Mouse (Mus musculus) embryonic facial prominence, embryonic 12.5 days (tissue): ENCODE measurements around the gene Ube2d3. TPM values are rescaled to one million over a fixed set of nuclear protein-coding genes. Genes with fewer than 3 reads are reported as not detected.

ENCODE experiments used
- ATAC-seq: fragments of 200-750 bp; cut with Nextera tagmentation; 2 replicates; pipeline ENCODE4 v1.8.0; 2017; ENCODE audit not compliant: insufficient number of reproducible peaks, insufficient read depth, low FRiP score, low TSS enrichment
- H3K27ac ChIP-seq: fragments of 300-500 bp; sonication (generic); 2 replicates; pipeline ENCODE4 v1.5.1; 2016; ENCODE audit warnings: mild to moderate bottlenecking
- H3K27me3 ChIP-seq: fragments of 300-500 bp; sonication (generic); 2 replicates; pipeline ENCODE4 v1.6.1; 2016; ENCODE audit warnings: mild to moderate bottlenecking, moderate library complexity
- H3K36me3 ChIP-seq: fragments of 300-500 bp; sonication (generic); 2 replicates; pipeline ENCODE4 v1.6.1; 2016; ENCODE audit warnings: mild to moderate bottlenecking
- H3K4me1 ChIP-seq: fragments of 300-500 bp; sonication (generic); 2 replicates; pipeline ENCODE4 v1.6.1; 2016
- H3K4me2 ChIP-seq: fragments of 300-500 bp; sonication (generic); replicated peaks from 2 replicates; pipeline ENCODE4 v1.6.1; 2016; ENCODE audit warnings: mild to moderate bottlenecking, moderate library complexity
- H3K4me3 ChIP-seq: fragments of 300-500 bp; sonication (generic); 2 replicates; pipeline ENCODE4 v1.5.1; 2016; ENCODE audit warnings: mild to moderate bottlenecking
- H3K9ac ChIP-seq: fragments of 300-500 bp; sonication (generic); 2 replicates; pipeline ENCODE4 v1.6.1; 2016; ENCODE audit warnings: mild to moderate bottlenecking, moderate library complexity
- H3K9me3 ChIP-seq: fragments of 300-500 bp; sonication (generic); 2 replicates; pipeline ENCODE4 v1.6.1; 2016; ENCODE audit warnings: mild to moderate bottlenecking, moderate library complexity
- WGBS: fragments of 180-500 bp; shearing (Covaris S2); methylation state at CpG from one replicate; pipeline ENCODE4 v1.1.7; 2016; 5-methylcytosine and 5-hydroxymethylcytosine counted together
- polyA plus RNA-seq: library from polyadenylated mRNA; unstranded; fragments of >200 nt; fragmentation: Nextera tagmentation; extraction: Ambion mirVana; gene quantifications from 2 replicates; pipeline ENCODE4 v1.2.1, GENCODE M21; 2016

Ube2d3 gene
- polyA plus RNA-seq, 1 experiment from 2014 or later, result 505 TPM

DNA sequence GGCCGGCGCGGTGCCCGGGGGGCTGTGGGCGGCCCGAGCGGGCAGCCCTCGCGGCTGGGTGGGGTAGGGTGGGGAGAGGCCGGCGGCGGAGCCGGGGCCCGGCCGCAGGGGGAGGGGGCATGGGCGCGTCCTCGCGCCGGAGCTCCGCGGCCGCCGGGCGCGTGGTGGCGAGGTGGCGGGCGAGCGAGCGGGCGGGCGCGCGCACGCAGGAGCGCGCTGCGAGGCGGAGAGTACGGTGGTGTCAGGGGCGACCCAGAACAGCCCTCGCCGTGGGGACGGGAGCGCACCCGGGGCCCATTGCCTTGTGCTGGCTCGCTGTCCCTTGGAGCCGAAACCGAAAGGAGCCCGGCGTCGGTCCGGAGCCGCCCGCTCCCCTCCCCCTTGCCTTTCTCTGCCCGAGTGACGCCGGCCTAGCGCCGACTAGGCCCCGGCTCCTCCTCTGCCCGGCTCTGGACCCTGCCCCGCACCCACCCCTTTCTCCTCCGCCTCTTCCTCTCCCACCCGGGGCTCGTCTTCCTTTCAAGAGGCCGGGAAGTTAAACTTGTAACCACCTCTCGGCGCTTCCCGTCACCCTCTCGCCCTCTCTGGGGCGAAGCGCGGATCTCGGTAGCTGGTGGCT, 1.1 kb downstream of the Ube2d3 start:
- Histone ChIP-seq H3K4me3 (peak overlapping the region; percentile 97), H3K27me3 (no peaks in the 10 kb centered on the region), H3K4me1 (peaks cover 14% of the 10 kb centered on the region; the same call in 1 of the 2 replicates), H3K36me3 (peaks cover 6% of the 10 kb centered on the region; the same call in 1 of the 2 replicates), H3K9ac (peak overlapping the region; percentile 97), H3K4me2 (peak overlapping the region; percentile 95), H3K9me3 (no peaks in the 10 kb centered on the region), H3K27ac (peak overlapping the region; percentile 100)
- ATAC-seq, result peak; percentile 65
- WGBS, result under 1% methylated on average over 33 of the region's 76 CpGs

GRCm38 (mm10) chr3:135439651-135440050, 1.7 kb downstream of the Ube2d3 start:
- peak overlapping the region; percentile 95 for H3K4me2 ChIP-seq
- H3K4me1 ChIP-seq, result peaks cover 14% of the 10 kb centered on the region; the same call in 1 of the 2 replicates
- peak overlapping the region; percentile 97 for H3K9ac ChIP-seq
- H3K27ac ChIP-seq, result peak overlapping the region; percentile 100
- no peaks in the 10 kb centered on the region for H3K27me3 ChIP-seq
- ATAC-seq, result no peak
- no peaks in the 10 kb centered on the region for H3K9me3 ChIP-seq
- WGBS, result 4% methylated on average over 15 of the region's 15 CpGs
- H3K4me3 ChIP-seq, result peak overlapping the region; percentile 97
- H3K36me3 ChIP-seq, result peaks cover 6% of the 10 kb centered on the region; the same call in 1 of the 2 replicates

- H3K27me3 ChIP-seq, result no peaks in the 10 kb centered on the region
- peak overlapping the region; percentile 97 for H3K9ac ChIP-seq
- peak overlapping the region; percentile 97 for H3K4me3 ChIP-seq
- H3K9me3 ChIP-seq, result no peaks in the 10 kb centered on the region
- peaks cover 9% of the 10 kb centered on the region; the same call in 1 of the 2 replicates for H3K36me3 ChIP-seq
- 21% methylated on average over 7 of the region's 7 CpGs for WGBS
- H3K27ac ChIP-seq, result no peak overlapping the region; the same call in 1 of the 2 replicates
- H3K4me2 ChIP-seq, result peak overlapping the region; percentile 95
- peaks cover 14% of the 10 kb centered on the region; the same call in 1 of the 2 replicates for H3K4me1 ChIP-seq
- no peak for ATAC-seq
Observed at GRCm38 (mm10) chr3:135440221-135440620, 2.3 kb downstream of the Ube2d3 start.

- Histone ChIP-seq H3K4me2 (peak overlapping the region; percentile 95), H3K9ac (peak overlapping the region; percentile 97), H3K4me3 (peak overlapping the region; percentile 97), H3K27me3 (no peaks in the 10 kb centered on the region), H3K9me3 (no peaks in the 10 kb centered on the region), H3K27ac (no peak overlapping the region), H3K4me1 (peaks cover 14% of the 10 kb centered on the region; the same call in 1 of the 2 replicates), H3K36me3 (peaks cover 9% of the 10 kb centered on the region; the same call in 1 of the 2 replicates)
- no peak for ATAC-seq
- WGBS, result 55% methylated on average over 10 of the region's 10 CpGs
Observed at GRCm38 (mm10) chr3:135440621-135441020, 2.7 kb downstream of the Ube2d3 start.

DNA sequence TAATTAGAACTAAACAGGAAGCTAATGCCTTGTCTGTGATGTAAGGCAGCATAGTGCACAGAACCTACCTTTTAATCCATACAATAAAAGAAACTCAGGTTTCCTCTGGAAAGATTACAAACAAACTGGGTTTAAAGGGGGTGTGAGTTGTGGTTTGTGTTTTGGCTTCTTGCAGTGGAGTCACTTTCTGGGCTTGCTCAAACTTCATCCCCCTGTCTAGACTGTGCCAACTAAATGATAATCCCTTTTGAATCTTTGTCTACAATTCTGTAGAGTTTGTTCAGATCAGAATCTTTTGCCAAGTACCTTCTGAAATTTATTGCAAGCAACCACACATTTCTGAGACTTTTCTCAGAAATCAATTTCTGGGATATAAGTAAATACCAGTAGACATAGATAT, 7.0 kb downstream of the Ube2d3 start:
- H3K9me3 ChIP-seq, result no peaks in the 10 kb centered on the region
- no peak overlapping the region for H3K4me3 ChIP-seq
- peaks cover 7% of the 10 kb centered on the region; the same call in 1 of the 2 replicates for H3K4me1 ChIP-seq
- H3K9ac ChIP-seq, result no peak overlapping the region
- ATAC-seq, result no peak
- H3K27me3 ChIP-seq, result no peaks in the 10 kb centered on the region
- no peak overlapping the region for H3K4me2 ChIP-seq
- H3K36me3 ChIP-seq, result peaks cover 16% of the 10 kb centered on the region
- H3K27ac ChIP-seq, result no peak overlapping the region

DNA sequence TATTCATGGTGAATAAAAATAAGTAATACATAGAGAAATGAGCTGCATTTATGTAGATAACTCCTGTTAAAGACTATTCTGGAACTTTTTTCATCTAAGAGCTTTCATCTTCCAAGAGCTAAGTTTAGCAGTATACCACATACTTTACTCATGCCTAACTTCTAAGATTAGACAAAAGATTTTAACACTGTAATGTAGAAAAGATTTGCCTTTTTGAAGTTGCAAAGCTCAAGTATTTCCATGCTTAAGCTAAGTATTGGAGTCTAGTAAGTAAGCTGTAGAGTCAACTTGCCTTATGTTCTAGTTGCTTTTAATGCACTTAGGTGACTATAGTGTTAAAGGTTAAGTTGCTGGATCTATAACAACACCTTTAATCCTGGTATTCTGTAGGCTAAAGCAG, 21.0 kb downstream of the Ube2d3 start:
- Histone ChIP-seq H3K27me3 (no peaks in the 10 kb centered on the region), H3K4me1 (no peaks in the 10 kb centered on the region), H3K9ac (no peak overlapping the region), H3K36me3 (peaks cover 36% of the 10 kb centered on the region), H3K4me2 (no peak overlapping the region), H3K4me3 (no peak overlapping the region), H3K27ac (no peak overlapping the region), H3K9me3 (no peaks in the 10 kb centered on the region)
- ATAC-seq, result no peak

- WGBS, result 80% methylated on average over 1 of the region's 1 CpGs
- Histone ChIP-seq H3K4me2 (no peak overlapping the region), H3K9me3 (no peaks in the 10 kb centered on the region), H3K36me3 (peaks cover 2% of the 10 kb centered on the region; the same call in 1 of the 2 replicates), H3K27ac (no peak overlapping the region), H3K9ac (no peak overlapping the region), H3K4me3 (no peak overlapping the region), H3K4me1 (no peaks in the 10 kb centered on the region), H3K27me3 (no peaks in the 10 kb centered on the region)
- no peak for ATAC-seq
Observed at GRCm38 (mm10) chr3:135468402-135468801, 30.5 kb downstream of the Ube2d3 start.

GRCm38 (mm10) chr3:135469146-135469545, 31.2 kb downstream of the Ube2d3 start:
- Histone ChIP-seq H3K4me3 (no peak overlapping the region), H3K4me2 (no peak overlapping the region), H3K9ac (no peak overlapping the region), H3K36me3 (0 out of 2 replicates have a peak, but pooled peaks cover 2% of the 10 kb centered on the region), H3K9me3 (no peaks in the 10 kb centered on the region), H3K27ac (no peak overlapping the region), H3K27me3 (no peaks in the 10 kb centered on the region), H3K4me1 (no peaks in the 10 kb centered on the region)
- WGBS, result 55% methylated on average over 3 of the region's 3 CpGs
- ATAC-seq, result no peak

DNA sequence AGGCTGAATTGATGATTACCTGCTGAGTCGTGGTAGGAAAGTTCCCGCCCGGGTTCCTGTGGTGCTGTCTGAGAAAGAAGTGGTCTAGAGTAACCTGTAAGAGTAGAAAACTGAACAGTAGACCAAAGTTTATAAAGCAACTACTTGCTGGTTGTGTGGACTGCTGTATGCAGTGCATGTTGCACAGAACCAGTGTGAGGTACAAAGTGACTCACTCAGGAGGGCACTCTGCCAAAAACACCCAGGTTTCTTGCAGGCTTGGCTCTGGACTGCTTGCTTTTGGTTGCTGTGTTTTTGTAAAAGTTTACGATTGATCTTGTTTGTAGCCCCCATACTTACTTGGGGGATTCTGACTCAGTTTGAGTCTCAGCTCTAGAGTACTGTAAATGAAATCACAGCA, 32.0 kb downstream of the Ube2d3 start:
- WGBS, result 48% methylated on average over 4 of the region's 4 CpGs
- Histone ChIP-seq H3K9me3 (no peaks in the 10 kb centered on the region), H3K27me3 (no peaks in the 10 kb centered on the region), H3K9ac (no peak overlapping the region), H3K4me3 (no peak overlapping the region), H3K4me2 (no peak overlapping the region), H3K36me3 (no peaks in the 10 kb centered on the region), H3K27ac (no peak overlapping the region), H3K4me1 (no peaks in the 10 kb centered on the region)
- no peak for ATAC-seq

DNA sequence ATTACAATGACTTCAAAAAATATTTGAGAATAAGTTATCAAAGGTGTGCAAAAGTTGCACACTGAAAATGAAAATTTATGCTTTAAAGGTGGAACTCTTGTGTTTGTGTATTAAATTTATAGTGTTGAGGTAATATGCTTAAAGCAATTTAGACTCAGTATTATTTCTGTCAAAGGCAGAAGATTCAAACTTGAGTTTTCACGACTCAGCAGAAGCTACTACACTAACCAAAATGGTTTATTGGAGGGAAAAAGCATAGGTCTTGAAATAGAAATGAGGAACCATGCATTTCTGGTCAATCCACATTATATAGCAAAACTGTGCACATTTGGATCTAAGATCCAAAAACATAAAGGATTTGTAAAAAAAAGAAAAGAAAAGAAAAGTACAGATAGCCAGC, 32.9 kb downstream of the Ube2d3 start:
- 90% methylated on average over 1 of the region's 1 CpGs for WGBS
- Histone ChIP-seq H3K27ac (no peak overlapping the region), H3K4me1 (no peaks in the 10 kb centered on the region), H3K9ac (no peak overlapping the region), H3K4me2 (no peak overlapping the region), H3K27me3 (no peaks in the 10 kb centered on the region), H3K36me3 (no peaks in the 10 kb centered on the region), H3K4me3 (no peak overlapping the region), H3K9me3 (no peaks in the 10 kb centered on the region)
- ATAC-seq, result no peak

DNA sequence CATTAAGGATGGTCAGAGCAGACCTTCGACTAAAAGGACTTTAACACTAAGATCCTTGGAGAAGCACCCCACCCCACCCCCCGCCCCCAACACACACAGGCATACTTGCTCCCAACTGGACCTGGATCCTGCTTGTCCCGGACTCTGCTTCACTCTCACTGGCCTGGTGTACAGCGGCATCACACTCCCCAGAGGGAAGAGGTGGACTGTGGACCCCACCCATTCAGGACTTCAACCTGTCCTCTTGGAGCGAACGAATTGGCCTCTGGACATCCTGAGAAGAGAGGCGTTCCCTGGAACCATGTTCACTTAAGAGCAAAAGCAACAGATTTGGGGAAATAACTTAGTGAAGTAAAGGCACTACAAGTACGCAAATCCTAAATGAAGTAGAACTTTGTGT, 37.1 kb downstream of the Ube2d3 start:
- Histone ChIP-seq H3K9me3 (no peaks in the 10 kb centered on the region), H3K4me1 (no peaks in the 10 kb centered on the region), H3K27ac (no peak overlapping the region), H3K9ac (no peak overlapping the region), H3K4me2 (no peak overlapping the region), H3K36me3 (no peaks in the 10 kb centered on the region), H3K27me3 (no peaks in the 10 kb centered on the region), H3K4me3 (no peak overlapping the region)
- WGBS, result 85% methylated on average over 8 of the region's 8 CpGs
- no peak for ATAC-seq

DNA sequence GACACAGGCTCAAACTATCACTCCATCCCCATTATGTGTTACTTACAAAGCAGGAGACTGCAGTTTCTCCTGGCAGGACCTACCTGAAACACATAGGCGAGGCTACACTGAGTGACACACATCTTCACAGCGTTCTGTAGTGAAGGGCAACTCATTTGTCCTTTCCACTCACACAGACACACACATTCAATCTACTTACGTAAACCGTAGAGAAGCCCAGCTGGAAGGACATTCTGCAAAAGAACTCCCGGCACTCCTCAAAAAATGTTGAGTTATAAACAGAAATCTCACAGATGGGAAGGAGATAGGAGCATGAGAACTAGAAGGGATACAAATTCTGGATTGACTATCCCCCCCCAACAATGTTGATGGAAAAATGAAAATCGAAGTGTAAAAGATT, 38.3 kb downstream of the Ube2d3 start:
- no peak for ATAC-seq
- H3K4me1 ChIP-seq, result no peaks in the 10 kb centered on the region
- no peaks in the 10 kb centered on the region for H3K9me3 ChIP-seq
- H3K36me3 ChIP-seq, result no peaks in the 10 kb centered on the region
- H3K9ac ChIP-seq, result no peak overlapping the region
- H3K4me3 ChIP-seq, result no peak overlapping the region
- no peaks in the 10 kb centered on the region for H3K27me3 ChIP-seq
- H3K27ac ChIP-seq, result no peak overlapping the region
- WGBS, result 76% methylated on average over 6 of the region's 6 CpGs
- no peak overlapping the region for H3K4me2 ChIP-seq
